Mouse (Mus musculus) myocyte (in vitro differentiated cells): ENCODE data around the gene Lime1.

Source experiments
- MYOG ChIP-seq, 3 experiments: IDR thresholded peaks; one replicate each; pipeline ENCODE4 v1.6.1; 2011; ENCODE audit warnings: control low read depth in 2 of 3, low read depth in 2 of 3, mild to moderate bottlenecking in 2 of 3; ENCODE audit not compliant: insufficient read length in 2 of 3, control insufficient read depth in 1 of 3, insufficient read depth in 1 of 3
- POLR2A ChIP-seq: IDR thresholded peaks from one replicate; pipeline ENCODE4 v1.6.1; 2011; ENCODE audit warnings: low read depth, mild to moderate bottlenecking, control low read depth, moderate library complexity; ENCODE audit not compliant: insufficient read length

DNA sequence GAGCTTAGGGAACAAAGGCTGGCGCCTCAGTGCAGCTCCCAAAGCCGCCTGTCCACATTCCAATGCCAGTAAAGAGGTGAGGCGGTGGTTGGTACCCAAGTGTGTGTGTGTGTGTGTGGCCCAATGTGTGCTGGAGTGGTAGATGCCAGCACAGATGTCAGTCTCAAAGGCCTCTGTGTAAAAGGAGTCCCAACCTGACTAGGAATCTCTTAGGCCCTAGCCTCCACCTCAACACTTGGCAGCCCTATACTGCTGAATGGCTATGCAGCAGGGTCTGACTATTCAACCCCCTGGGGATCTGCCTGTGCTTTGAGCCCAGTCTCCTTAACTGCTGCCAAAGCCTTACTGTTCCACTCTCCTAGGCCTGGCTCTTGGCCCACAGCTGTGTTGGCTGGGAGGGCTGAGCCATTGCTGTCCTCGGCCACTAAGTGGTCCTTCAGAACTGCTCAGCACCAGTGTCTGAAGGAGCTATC is 5.1 kb downstream of the Lime1 start:
- TF ChIP-seq POLR2A = no peak
- no peak for TF ChIP-seq MYOG (IDR thresholded peaks at IDR 0.05; ENCODE audit: control insufficient read depth in 1 of 3, insufficient read depth in 1 of 3, insufficient read length in 2 of 3, low read depth in 2 of 3)
